Mouse (Mus musculus) adrenal gland, postnatal 25 days (tissue): ENCODE results near the gene Ppp2r5e. TPM values are rescaled to one million over a fixed set of nuclear protein-coding genes. Genes with fewer than 3 reads are reported as not detected.

Source experiments
- DNase-seq: peaks from one replicate; pipeline ENCODE4 v3.0.0; 2021; ENCODE audit warnings: mixed read lengths
- total RNA-seq: library from RNA; stranded (reverse); gene quantifications from 2 replicates; pipeline ENCODE4 v1.2.3, GENCODE M21; 2021

Ppp2r5e gene
- total RNA-seq, 1 experiment from 2014 or later = 52.2 TPM

- no peak for DNase-seq
These were observed 166.2 kb downstream of the Ppp2r5e start for GRCm38 (mm10) chr12:75429685-75430396.

- no peak for DNase-seq
These were observed 167.3 kb downstream of the Ppp2r5e start for GRCm38 (mm10) chr12:75428719-75429118.

GRCm38 (mm10) chr12:75425882-75426281 lies 170.2 kb downstream of the Ppp2r5e start:
- DNase-seq = no peak

- no peak for DNase-seq
These were observed 171.2 kb downstream of the Ppp2r5e start for GRCm38 (mm10) chr12:75424817-75425216.

GRCm38 (mm10) chr12:75424359-75424758 lies 171.7 kb downstream of the Ppp2r5e start:
- no peak for DNase-seq

- DNase-seq = no peak
These were observed 179.4 kb downstream of the Ppp2r5e start, which contains the start of gene Gphb5 for GRCm38 (mm10) chr12:75416681-75417080. Gphb5 (minus strand) TSS chr12:75416781.

- no peak for DNase-seq
These were observed 181.1 kb downstream of the Ppp2r5e start for GRCm38 (mm10) chr12:75414991-75415390.

GRCm38 (mm10) chr12:75412964-75413363 lies 183.1 kb downstream of the Ppp2r5e start:
- DNase-seq = no peak

Other genes starting within 250 kb of the Ppp2r5e start
- gene Gphb5, start 179.5 kb downstream of the Ppp2r5e start, total RNA-seq = not detected in 2 replicates
- gene Wdr89, start 73.3 kb upstream of the Ppp2r5e start, total RNA-seq = 4.1 and 5.0 TPM in 2 replicates
- 188 and 197 TPM in 2 replicates for gene Sgpp1, start 139.5 kb upstream of the Ppp2r5e start, total RNA-seq
- gene Syne2, start 221.9 kb upstream of the Ppp2r5e start, total RNA-seq = 47.9 and 67.7 TPM in 2 replicates